Mouse (Mus musculus) erythroblast, embryonic 14.5 days (primary cell): ENCODE measurements around the gene Nup98.

Experiments used
- GATA1 ChIP-seq: IDR thresholded peaks from 2 replicates; pipeline ENCODE4 v1.6.1; 2012; ENCODE audit warnings: low read length, inconsistent platforms, mixed read lengths
- TAL1 ChIP-seq: IDR thresholded peaks from 3 replicates; pipeline ENCODE4 v1.6.1; 2012; ENCODE audit warnings: low read length, inconsistent platforms, mixed read lengths

DNA sequence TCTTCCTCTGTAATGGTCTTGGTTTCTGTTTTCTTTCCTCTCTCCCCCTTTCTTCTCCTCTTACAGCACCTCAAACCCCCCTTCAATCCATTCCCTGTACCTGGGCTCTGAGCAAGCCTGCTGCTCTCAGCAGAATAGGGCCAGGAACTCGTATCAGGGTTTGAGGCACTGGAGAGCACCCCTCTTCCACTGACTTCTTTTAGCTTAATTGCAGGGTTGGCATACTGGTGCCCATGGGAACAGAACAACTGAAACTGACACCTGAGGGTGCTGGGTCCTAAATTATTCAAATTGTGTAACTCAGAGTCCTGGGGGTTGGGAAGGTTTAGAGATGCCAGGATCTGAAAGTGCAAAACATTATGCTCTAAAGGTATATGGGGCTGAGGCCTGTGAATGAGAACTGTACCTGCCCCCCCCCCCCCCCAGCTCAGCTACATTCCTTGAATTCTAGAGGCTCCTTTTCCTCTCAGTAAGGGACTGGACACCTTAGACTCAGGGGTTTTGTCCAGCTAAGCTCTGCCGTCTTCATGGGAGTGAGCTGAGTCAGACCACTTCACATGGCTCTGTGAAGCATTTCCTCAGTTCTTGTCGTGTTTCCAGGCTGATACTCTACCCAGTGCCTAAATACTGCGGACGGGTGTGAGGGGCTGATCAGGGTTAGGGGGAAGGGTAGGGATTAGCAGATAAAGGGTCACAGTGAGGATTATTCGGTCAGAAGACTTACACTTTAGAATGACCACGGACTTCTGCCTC is 93.2 kb downstream of the Nup98 start, which contains the start of gene Chrna10:
- TF ChIP-seq GATA1 (no peak), TAL1 (no peak)
